11 mouse cellular contexts compared by ENCODE assay signal in genomic region chr5:125526464-125526863, GRCm38 (mm10). TPM values are rescaled to one million over a fixed set of nuclear protein-coding genes. Genes with fewer than 3 reads are reported as not detected.
DNase-seq lines count a peak whose midpoint lies in the region; ATAC-seq and TF ChIP-seq lines count a peak whose summit lies in the region.
"Had no signal": no experiment of that assay in that cellular context is flagged by ENCODE, and none has a peak within 500 bp of the region (broad histone marks: within the 10 kb centered on the region; RNA-seq: fewer than 3 reads in every experiment).

No protein-coding gene starts in this region.

- intact Hi-C loops in heart, adult 2 months (cut with DNase I): no loop called here

- no peak overlapping the region for H3K27ac ChIP-seq in heart, adult 2 months
- no peak overlapping the region for H3K27ac ChIP-seq in midbrain, postnatal 0 days (ENCODE audit: low read depth, low read length)
- no peak overlapping the region for H3K27ac ChIP-seq in midbrain, embryonic 11.5 days (ENCODE audit: low read depth, low read length)
- no peak overlapping the region for H3K27ac ChIP-seq in heart, embryonic 10.5 days
- H3K27ac ChIP-seq: hindbrain, embryonic 15.5 days; limb, embryonic 15.5 days had no signal

- no peak for DNase-seq in heart, adult 2 months
- no peak for DNase-seq in heart, adult 18-20 months
- no peak for DNase-seq in midbrain, postnatal 0 days (ENCODE audit: low spot score)
- DNase-seq in midbrain, embryonic 11.5 days (ENCODE audit: low spot score, missing footprints): no peak
- no peak for DNase-seq in brain, embryonic 14.5 days (ENCODE audit: low read depth)
- peak; percentile 44 for DNase-seq in thymus, postnatal 14 days
- no peak for DNase-seq in heart, embryonic 10.5 days (ENCODE audit: low spot score)
- DNase-seq in cerebellum, adult 18-20 months: no peak

- no peak overlapping the region for H3K9ac ChIP-seq in heart, adult 2 months (ENCODE audit: low read depth, low read length)
- H3K9ac ChIP-seq in midbrain, postnatal 0 days (replicated peaks; ENCODE audit: low read length, poor library complexity, severe bottlenecking): no peak overlapping the region
- H3K9ac ChIP-seq in midbrain, embryonic 11.5 days (ENCODE audit: low read length): no peak overlapping the region
- H3K9ac ChIP-seq: hindbrain, embryonic 15.5 days; limb, embryonic 15.5 days had no signal

- no peaks in the 10 kb centered on the region for H3K36me3 ChIP-seq in heart, adult 2 months (ENCODE audit: control insufficient read depth, insufficient read depth, low read length)
- no peaks in the 10 kb centered on the region for H3K36me3 ChIP-seq in midbrain, postnatal 0 days (ENCODE audit: insufficient read depth, low read length)
- H3K36me3 ChIP-seq in midbrain, embryonic 11.5 days (ENCODE audit: control insufficient read depth, insufficient read depth, low read length): no peaks in the 10 kb centered on the region
- no peaks in the 10 kb centered on the region for H3K36me3 ChIP-seq in heart, embryonic 10.5 days
- H3K36me3 ChIP-seq: hindbrain, embryonic 15.5 days; limb, embryonic 15.5 days had no signal

- 77% methylated on average over 4 of the region's 4 CpGs for WGBS in heart, adult 2 months
- WGBS in midbrain, postnatal 0 days: 84% methylated on average over 4 of the region's 4 CpGs
- WGBS in midbrain, embryonic 11.5 days: 69% methylated on average over 4 of the region's 4 CpGs
- 61% methylated on average over 4 of the region's 4 CpGs for WGBS in heart, embryonic 10.5 days

- no peak for TF ChIP-seq EP300 in heart, adult 2 months (IDR thresholded peaks at IDR 0.05; ENCODE audit: insufficient read depth, low read depth, low read length)

- peak; percentile 55 for TF ChIP-seq CTCF in heart, adult 2 months (IDR thresholded peaks at IDR 0.05)
- peak; percentile 68 for TF ChIP-seq CTCF in midbrain, postnatal 0 days (IDR thresholded peaks at IDR 0.05)
- TF ChIP-seq CTCF in brain, embryonic 14.5 days (IDR thresholded peaks at IDR 0.05; ENCODE audit: borderline replicate concordance, extremely low read depth, insufficient read depth, insufficient read length): peak; percentile 54; the same call in 1 of the 2 replicates

- no peak overlapping the region for H3K4me2 ChIP-seq in midbrain, postnatal 0 days (ENCODE audit: low read depth, low read length, poor library complexity, severe bottlenecking)
- H3K4me2 ChIP-seq in midbrain, embryonic 11.5 days: no peak overlapping the region
- H3K4me2 ChIP-seq: hindbrain, embryonic 15.5 days; limb, embryonic 15.5 days had no signal

- ATAC-seq in midbrain, postnatal 0 days (ENCODE audit: low FRiP score): no peak
- no peak for ATAC-seq in midbrain, embryonic 11.5 days (ENCODE audit: low FRiP score)
- ATAC-seq: forebrain, embryonic 14.5 days had no signal

- no peaks in the 10 kb centered on the region for H3K79me2 ChIP-seq in heart, adult 2 months (replicated peaks; ENCODE audit: control insufficient read depth, insufficient read depth, low read length)

- H3K4me3 ChIP-seq in heart, adult 2 months: no peak overlapping the region
- H3K4me3 ChIP-seq in midbrain, postnatal 0 days (ENCODE audit: low read depth, low read length): no peak overlapping the region
- no peak overlapping the region for H3K4me3 ChIP-seq in midbrain, embryonic 11.5 days (ENCODE audit: low read depth, low read length)
- H3K4me3 ChIP-seq in heart, embryonic 10.5 days: no peak overlapping the region
- H3K4me3 ChIP-seq: hindbrain, embryonic 15.5 days; limb, embryonic 15.5 days had no signal

- no peaks in the 10 kb centered on the region for H3K4me1 ChIP-seq in heart, adult 2 months (ENCODE audit: control insufficient read depth, insufficient read depth, low read length)
- no peaks in the 10 kb centered on the region for H3K4me1 ChIP-seq in midbrain, postnatal 0 days (ENCODE audit: insufficient read depth, low read length)
- H3K4me1 ChIP-seq in midbrain, embryonic 11.5 days (ENCODE audit: control insufficient read depth, insufficient read depth, low read length): no peaks in the 10 kb centered on the region
- H3K4me1 ChIP-seq in heart, embryonic 10.5 days: peaks cover 3% of the 10 kb centered on the region; the same call in 1 of the 2 replicates

- no peaks in the 10 kb centered on the region; the same call in 1 of the 2 replicates for H3K27me3 ChIP-seq in heart, adult 2 months (ENCODE audit: control insufficient read depth, insufficient read depth, low read length)
- 0 out of 2 replicates have a peak, but pooled peaks cover 4% of the 10 kb centered on the region for H3K27me3 ChIP-seq in midbrain, postnatal 0 days (ENCODE audit: insufficient read depth, low read length)
- H3K27me3 ChIP-seq in midbrain, embryonic 11.5 days (ENCODE audit: control insufficient read depth, insufficient read depth, low read length): peaks cover 12% of the 10 kb centered on the region
- peaks cover 42% of the 10 kb centered on the region for H3K27me3 ChIP-seq in heart, embryonic 10.5 days (ENCODE audit: insufficient read depth, poor library complexity, severe bottlenecking)

- TF ChIP-seq POLR2A in heart, adult 2 months (IDR thresholded peaks at IDR 0.05; ENCODE audit: insufficient read depth, low read depth, low read length): no peak
- TF ChIP-seq POLR2A in brain, embryonic 14.5 days (IDR thresholded peaks at IDR 0.05; ENCODE audit: borderline replicate concordance, extremely low read depth, insufficient read depth, insufficient read length, poor library complexity, severe bottlenecking): no peak

- no peaks in the 10 kb centered on the region for H3K9me3 ChIP-seq in midbrain, postnatal 0 days (ENCODE audit: low read length)
- H3K9me3 ChIP-seq in midbrain, embryonic 11.5 days (ENCODE audit: control insufficient read depth, low read length): peaks cover 2% of the 10 kb centered on the region; the same call in 1 of the 2 replicates
- H3K9me3 ChIP-seq in heart, embryonic 10.5 days: peaks cover 4% of the 10 kb centered on the region; the same call in 1 of the 2 replicates
- H3K9me3 ChIP-seq: hindbrain, embryonic 15.5 days; limb, embryonic 15.5 days had no signal

RNA-seq across cellular contexts. Expression of gene Tmem132b, which starts 5.1 kb away (rescaled TPM):
- not detected for total RNA-seq in heart, adult 2 months (2021)
- not detected in 2 replicates for polyA plus RNA-seq in heart, adult 2 months (2012; rRNA removed)
- total RNA-seq in heart, adult 18-20 months (2021): not detected
- total RNA-seq in midbrain, postnatal 0 days (2014; rRNA removed): 27.8 and 36.2 TPM in 2 replicates
- polyA plus RNA-seq in midbrain, postnatal 0 days (2015; fragmentation: Nextera tagmentation; extraction: Ambion mirVana): 4.8 and 6.4 TPM in 2 replicates
- polyA plus RNA-seq in midbrain, embryonic 11.5 days (2014; fragmentation: Nextera tagmentation; extraction: Ambion mirVana): 0.42 and 0.50 TPM in 2 replicates
- polyA plus RNA-seq in brain, embryonic 14.5 days (2012; rRNA removed): 4.6 and 8.2 TPM in 2 replicates
- polyA plus RNA-seq in heart, embryonic 10.5 days (2016; fragmentation: Nextera tagmentation; extraction: Ambion mirVana): 0.04 TPM in 1 of 2 replicates, not detected in the other

RNA-seq across cellular contexts. Expression of gene Aacs, which starts 50.9 kb away (rescaled TPM):
- total RNA-seq in heart, adult 2 months (2021): 1 to 10 TPM; 3.3 to 3.9 TPM
- 9.8 and 17.7 TPM in 2 replicates for polyA plus RNA-seq in heart, adult 2 months (2012; rRNA removed)
- 1 to 10 TPM; 4.9 to 9.9 TPM for total RNA-seq in heart, adult 18-20 months (2021)
- 104 and 112 TPM in 2 replicates for total RNA-seq in midbrain, postnatal 0 days (2014; rRNA removed)
- polyA plus RNA-seq in midbrain, postnatal 0 days (2015; fragmentation: Nextera tagmentation; extraction: Ambion mirVana): 84.8 and 86.5 TPM in 2 replicates
- polyA plus RNA-seq in midbrain, embryonic 11.5 days (2014; fragmentation: Nextera tagmentation; extraction: Ambion mirVana): 45.6 and 53.2 TPM in 2 replicates
- polyA plus RNA-seq in brain, embryonic 14.5 days (2012; rRNA removed): 69.9 and 73.4 TPM in 2 replicates
- 24.2 and 30.1 TPM in 2 replicates for polyA plus RNA-seq in heart, embryonic 10.5 days (2016; fragmentation: Nextera tagmentation; extraction: Ambion mirVana)
